Mouse (Mus musculus): ENCODE measurements around the gene Smim14.

- TF ChIP-seq CTCF (IDR thresholded peaks at IDR 0.05; ENCODE audit: borderline replicate concordance, insufficient read depth, low read depth, low read length) = no peak
- no peak for TF ChIP-seq POLR2A (IDR thresholded peaks at IDR 0.05; ENCODE audit: borderline replicate concordance, insufficient read depth, low read length)
Measured at GRCm38 (mm10) chr5:65446756-65447155, 90.2 kb downstream of the Smim14 start.

Measured in cerebellum, adult 2 months (tissue).